In genomic region chr9:70929840-70930640, GRCm38 (mm10) we compare ENCODE assay signal across 8 mouse cellular contexts. TPM values are rescaled to one million over a fixed set of nuclear protein-coding genes. Genes with fewer than 3 reads are reported as not detected.
DNase-seq lines count a peak whose midpoint lies in the region; ATAC-seq and TF ChIP-seq lines count a peak whose summit lies in the region.

No protein-coding gene starts in this region.

- no peaks in the 10 kb centered on the region for H3K4me1 ChIP-seq in bone marrow macrophage, adult 2 months (ENCODE audit: control insufficient read depth, insufficient read depth, low read length)
- H3K4me1 ChIP-seq in testis, adult 2 months (ENCODE audit: control insufficient read depth, insufficient read depth, low read length): peaks cover 6% of the 10 kb centered on the region

- no peaks in the 10 kb centered on the region for H3K36me3 ChIP-seq in testis, adult 2 months (ENCODE audit: control insufficient read depth, insufficient read depth, low read length)

- no peaks in the 10 kb centered on the region for H3K27me3 ChIP-seq in testis, adult 2 months (ENCODE audit: control insufficient read depth, insufficient read depth, low read length)

- H3K27ac ChIP-seq in bone marrow macrophage, adult 2 months (ENCODE audit: insufficient read depth, low read depth, low read length): no peak overlapping the region
- H3K27ac ChIP-seq in testis, adult 2 months (ENCODE audit: control insufficient read depth, insufficient read depth, low read depth, low read length): no peak overlapping the region

- no peak for TF ChIP-seq POLR2A in bone marrow macrophage, adult 2 months (IDR thresholded peaks at IDR 0.05; ENCODE audit: borderline replicate concordance, low read depth, low read length)
- TF ChIP-seq POLR2A in testis, adult 2 months (IDR thresholded peaks at IDR 0.05; ENCODE audit: control insufficient read depth, low read depth, low read length): no peak

- ATAC-seq in megakaryocyte-erythroid progenitor cell, adult 5-6 weeks (replicated peaks; ENCODE audit: low FRiP score, low TSS enrichment, poor library complexity, severe bottlenecking): 0 out of 2 replicates have a peak, but pooled peaks have one; percentile 27

- peak; percentile 29 for DNase-seq in gastrocnemius, adult 18-20 months (ENCODE audit: low spot score)
- DNase-seq in gastrocnemius, postnatal 25 days: no peak
- DNase-seq in A20 (ENCODE audit: low read depth, low spot score): peak; percentile 60
- peak; percentile 11 to 29 for DNase-seq in frontal cortex, postnatal 36 days (ENCODE audit: low spot score in 2 of 2)
- peak; percentile 15 to 27 for DNase-seq in layer of hippocampus, postnatal 36 days

- TF ChIP-seq CTCF in bone marrow macrophage, adult 2 months (IDR thresholded peaks at IDR 0.05; ENCODE audit: low read depth, low read length): peak; percentile 35; the same call in 1 of the 2 replicates
- peak; percentile 53; the same call in 1 of the 2 replicates for TF ChIP-seq CTCF in testis, adult 2 months (IDR thresholded peaks at IDR 0.05; ENCODE audit: control insufficient read depth, insufficient read depth, insufficient replicate concordance, low read depth, low read length)

- H3K4me3 ChIP-seq in bone marrow macrophage, adult 2 months (ENCODE audit: insufficient read depth, low read length): no peak overlapping the region
- no peak overlapping the region for H3K4me3 ChIP-seq in testis, adult 2 months (ENCODE audit: control insufficient read depth, low read depth, low read length)

RNA-seq across cellular contexts. Expression of gene Lipc, which starts 22.0 kb away (rescaled TPM):
- total RNA-seq in gastrocnemius, adult 18-20 months (2021): not detected
- not detected for total RNA-seq in gastrocnemius, postnatal 25 days (2021)
- polyA plus RNA-seq in bone marrow macrophage, adult 2 months (2012; ENCODE audit: insufficient read depth, insufficient read length, missing spikeins): 0.32 TPM in 1 of 2 replicates, not detected in the other
- under 1 TPM in 1 of 2 experiments, not detected in 1; 0.25 TPM for total RNA-seq in layer of hippocampus, postnatal 36 days (2021)
- total RNA-seq in megakaryocyte-erythroid progenitor cell, adult 5-6 weeks (2014; fragmentation: Nextera tagmentation): 0.22 TPM in 1 of 2 replicates, not detected in the other
- not detected in 2 replicates for total RNA-seq in megakaryocyte-erythroid progenitor cell, adult 5-6 weeks (2017)
- polyA plus RNA-seq in testis, adult 2 months (2012; rRNA removed): not detected in 2 replicates
